Mouse (Mus musculus) hindbrain, embryonic 13.5 days (tissue): ENCODE measurements at regions not wholly inside any gene's neighbourhood (a gene's known extent, or its start where the extent isn't known, plus 50 kb on each side); places are given as distances from the start of the nearest gene placed in this dataset.

Source experiments
- ATAC-seq: fragments of 200-750 bp; cut with Nextera tagmentation; 2 replicates; pipeline ENCODE4 v1.8.0; 2017; ENCODE audit warnings: moderate TSS enrichment; ENCODE audit not compliant: low FRiP score
- H3K27ac ChIP-seq: fragments of 300-500 bp; sonication (generic); 2 replicates; pipeline ENCODE4 v1.5.1; 2015; ENCODE audit warnings: inconsistent platforms, mild to moderate bottlenecking, moderate library complexity
- H3K27me3 ChIP-seq: fragments of 300-500 bp; sonication (generic); 2 replicates; pipeline ENCODE4 v1.6.1; 2015; ENCODE audit warnings: mild to moderate bottlenecking, inconsistent platforms
- H3K36me3 ChIP-seq: fragments of 300-500 bp; sonication (generic); 2 replicates; pipeline ENCODE4 v1.6.1; 2015; ENCODE audit warnings: mild to moderate bottlenecking, inconsistent platforms
- H3K4me1 ChIP-seq: fragments of 300-500 bp; sonication (generic); replicated peaks from 2 replicates; pipeline ENCODE4 v1.6.1; 2015; ENCODE audit warnings: inconsistent platforms
- H3K4me2 ChIP-seq: fragments of 300-500 bp; sonication (generic); 2 replicates; pipeline ENCODE4 v1.6.1; 2015; ENCODE audit warnings: inconsistent platforms, mild to moderate bottlenecking, moderate library complexity
- H3K4me3 ChIP-seq: fragments of 300-500 bp; sonication (generic); 2 replicates; pipeline ENCODE4 v1.5.1; 2015; ENCODE audit warnings: mild to moderate bottlenecking, inconsistent platforms
- H3K9ac ChIP-seq: fragments of 300-500 bp; sonication (generic); 2 replicates; pipeline ENCODE4 v1.6.1; 2015; ENCODE audit warnings: mild to moderate bottlenecking, inconsistent platforms
- H3K9me3 ChIP-seq: fragments of 300-500 bp; sonication (generic); 2 replicates; pipeline ENCODE4 v1.6.1; 2016; ENCODE audit warnings: inconsistent platforms
- WGBS: fragments of 180-500 bp; shearing (Covaris S2); methylation state at CpG from one replicate; pipeline ENCODE4 v1.1.7; 2015; 5-methylcytosine and 5-hydroxymethylcytosine counted together

GRCm38 (mm10) chr1:27642118-27642517, 954.9 kb upstream of the 4931408C20Rik start:
- H3K9me3 ChIP-seq, result no peaks in the 10 kb centered on the region
- no peak overlapping the region for H3K4me3 ChIP-seq
- no peak overlapping the region for H3K27ac ChIP-seq
- H3K4me1 ChIP-seq, result no peaks in the 10 kb centered on the region
- no peaks in the 10 kb centered on the region for H3K36me3 ChIP-seq
- no peak overlapping the region for H3K4me2 ChIP-seq
- no peak overlapping the region for H3K9ac ChIP-seq
- no peaks in the 10 kb centered on the region for H3K27me3 ChIP-seq
- no peak for ATAC-seq

- no peak for ATAC-seq
Observed at GRCm38 (mm10) chr1:27629101-27629500, 941.8 kb upstream of the 4931408C20Rik start.

GRCm38 (mm10) chr1:27616250-27616649, 929.0 kb upstream of the 4931408C20Rik start:
- no peaks in the 10 kb centered on the region for H3K36me3 ChIP-seq
- no peaks in the 10 kb centered on the region for H3K9me3 ChIP-seq
- H3K4me2 ChIP-seq, result no peak overlapping the region
- no peak for ATAC-seq
- H3K4me3 ChIP-seq, result no peak overlapping the region
- H3K27ac ChIP-seq, result no peak overlapping the region
- no peak overlapping the region for H3K9ac ChIP-seq
- H3K4me1 ChIP-seq, result no peaks in the 10 kb centered on the region
- H3K27me3 ChIP-seq, result no peaks in the 10 kb centered on the region

More at GRCm38 (mm10) chr1:27629101-27629500, 941.8 kb upstream of the 4931408C20Rik start:
- no peaks in the 10 kb centered on the region for H3K9me3 ChIP-seq
- H3K27ac ChIP-seq, result no peak overlapping the region
- H3K4me3 ChIP-seq, result no peak overlapping the region
- H3K27me3 ChIP-seq, result no peaks in the 10 kb centered on the region
- H3K36me3 ChIP-seq, result no peaks in the 10 kb centered on the region
- no peak overlapping the region for H3K9ac ChIP-seq
- no peak overlapping the region for H3K4me2 ChIP-seq
- H3K4me1 ChIP-seq, result no peaks in the 10 kb centered on the region

- Histone ChIP-seq H3K4me1 (no peaks in the 10 kb centered on the region), H3K9ac (no peak overlapping the region), H3K4me2 (no peak overlapping the region), H3K9me3 (no peaks in the 10 kb centered on the region), H3K36me3 (no peaks in the 10 kb centered on the region), H3K27me3 (no peaks in the 10 kb centered on the region), H3K4me3 (no peak overlapping the region), H3K27ac (no peak overlapping the region)
- ATAC-seq, result no peak
- 88% methylated on average over 8 of the region's 8 CpGs for WGBS
Observed at GRCm38 (mm10) chr1:27608606-27609005, 921.3 kb upstream of the 4931408C20Rik start.

GRCm38 (mm10) chr1:27578776-27579175, 891.5 kb upstream of the 4931408C20Rik start:
- Histone ChIP-seq H3K9me3 (no peaks in the 10 kb centered on the region), H3K36me3 (no peaks in the 10 kb centered on the region), H3K4me2 (no peak overlapping the region), H3K27me3 (no peaks in the 10 kb centered on the region), H3K4me1 (0 out of 2 replicates have a peak, but pooled peaks cover 2% of the 10 kb centered on the region), H3K9ac (no peak overlapping the region), H3K4me3 (no peak overlapping the region), H3K27ac (no peak overlapping the region)
- 0 out of 2 replicates have a peak, but pooled peaks have one; percentile 43 for ATAC-seq

- H3K9ac ChIP-seq, result no peak overlapping the region
- H3K9me3 ChIP-seq, result no peaks in the 10 kb centered on the region
- no peaks in the 10 kb centered on the region for H3K4me1 ChIP-seq
- H3K4me2 ChIP-seq, result no peak overlapping the region
- no peaks in the 10 kb centered on the region for H3K36me3 ChIP-seq
- no peak overlapping the region for H3K4me3 ChIP-seq
- ATAC-seq, result no peak
- no peaks in the 10 kb centered on the region for H3K27me3 ChIP-seq
- no peak overlapping the region for H3K27ac ChIP-seq
Observed at GRCm38 (mm10) chr1:27559426-27559825, 872.2 kb upstream of the 4931408C20Rik start.

GRCm38 (mm10) chr1:27510787-27511395, 823.6 kb upstream of the 4931408C20Rik start:
- no peak overlapping the region for H3K4me2 ChIP-seq
- no peaks in the 10 kb centered on the region for H3K9me3 ChIP-seq
- no peak overlapping the region for H3K4me3 ChIP-seq
- H3K27ac ChIP-seq, result no peak overlapping the region
- 63% methylated on average over 4 of the region's 4 CpGs for WGBS
- ATAC-seq, result peak; percentile 59; the same call in 1 of the 2 replicates
- no peak overlapping the region for H3K9ac ChIP-seq
- no peaks in the 10 kb centered on the region for H3K36me3 ChIP-seq
- no peaks in the 10 kb centered on the region for H3K4me1 ChIP-seq
- no peaks in the 10 kb centered on the region for H3K27me3 ChIP-seq

GRCm38 (mm10) chr1:27503807-27504206, 816.5 kb upstream of the 4931408C20Rik start:
- Histone ChIP-seq H3K9me3 (no peaks in the 10 kb centered on the region), H3K4me1 (no peaks in the 10 kb centered on the region), H3K27ac (no peak overlapping the region), H3K27me3 (no peaks in the 10 kb centered on the region), H3K4me2 (no peak overlapping the region), H3K9ac (no peak overlapping the region), H3K36me3 (no peaks in the 10 kb centered on the region), H3K4me3 (no peak overlapping the region)
- 34% methylated on average over 2 of the region's 2 CpGs for WGBS
- ATAC-seq, result no peak

GRCm38 (mm10) chr1:27478991-27479390, 791.7 kb upstream of the 4931408C20Rik start:
- no peak overlapping the region for H3K4me3 ChIP-seq
- ATAC-seq, result no peak
- no peaks in the 10 kb centered on the region for H3K4me1 ChIP-seq
- no peak overlapping the region for H3K27ac ChIP-seq
- H3K4me2 ChIP-seq, result no peak overlapping the region
- no peaks in the 10 kb centered on the region for H3K27me3 ChIP-seq
- no peaks in the 10 kb centered on the region for H3K36me3 ChIP-seq
- no peaks in the 10 kb centered on the region for H3K9me3 ChIP-seq
- WGBS, result 79% methylated on average over 2 of the region's 2 CpGs
- H3K9ac ChIP-seq, result no peak overlapping the region

- H3K4me1 ChIP-seq, result no peaks in the 10 kb centered on the region
- H3K9me3 ChIP-seq, result no peaks in the 10 kb centered on the region
- no peaks in the 10 kb centered on the region for H3K27me3 ChIP-seq
- H3K36me3 ChIP-seq, result no peaks in the 10 kb centered on the region
- H3K9ac ChIP-seq, result no peak overlapping the region
- no peak for ATAC-seq
- H3K4me3 ChIP-seq, result no peak overlapping the region
- H3K27ac ChIP-seq, result no peak overlapping the region
- no peak overlapping the region for H3K4me2 ChIP-seq
Observed at GRCm38 (mm10) chr1:27446069-27446468, 758.8 kb upstream of the 4931408C20Rik start.
